Mouse (Mus musculus): ENCODE data around the gene Epha3.

Epha3 gene

GRCm38 (mm10) chr16:63792084-63792483, 71.9 kb downstream of the Epha3 start:
- in situ Hi-C loops (cut with MboI; ENCODE audit: low sequenced_read_pairs) = no loop called here

GRCm38 (mm10) chr16:63783544-63783943, 80.4 kb downstream of the Epha3 start:
- in situ Hi-C loops (cut with MboI; ENCODE audit: low sequenced_read_pairs) = no loop called here

GRCm38 (mm10) chr16:63782101-63782500, 81.9 kb downstream of the Epha3 start:
- in situ Hi-C loops (cut with MboI; ENCODE audit: low sequenced_read_pairs) = no loop called here

DNA sequence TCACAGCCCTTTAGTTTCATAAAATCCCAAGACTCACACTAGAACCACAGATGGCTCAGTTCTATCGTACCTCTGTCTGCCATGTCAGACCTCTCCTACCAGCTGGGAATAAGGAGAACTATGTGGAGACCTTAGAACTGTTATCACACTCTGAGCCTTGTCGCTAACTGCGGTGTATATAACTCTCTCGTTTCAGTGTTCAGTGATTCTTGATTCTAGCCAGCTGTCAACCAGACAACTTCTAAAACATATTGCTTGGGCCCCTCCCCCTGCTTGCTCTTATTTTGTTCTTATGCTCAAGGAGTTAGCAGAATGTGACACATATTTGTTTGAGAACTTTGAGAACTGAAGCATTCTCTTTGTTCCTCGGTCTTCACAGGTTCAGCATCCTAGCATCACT, 83.8 kb downstream of the Epha3 start:
- in situ Hi-C loops (cut with MboI; ENCODE audit: low sequenced_read_pairs) = no loop called here

DNA sequence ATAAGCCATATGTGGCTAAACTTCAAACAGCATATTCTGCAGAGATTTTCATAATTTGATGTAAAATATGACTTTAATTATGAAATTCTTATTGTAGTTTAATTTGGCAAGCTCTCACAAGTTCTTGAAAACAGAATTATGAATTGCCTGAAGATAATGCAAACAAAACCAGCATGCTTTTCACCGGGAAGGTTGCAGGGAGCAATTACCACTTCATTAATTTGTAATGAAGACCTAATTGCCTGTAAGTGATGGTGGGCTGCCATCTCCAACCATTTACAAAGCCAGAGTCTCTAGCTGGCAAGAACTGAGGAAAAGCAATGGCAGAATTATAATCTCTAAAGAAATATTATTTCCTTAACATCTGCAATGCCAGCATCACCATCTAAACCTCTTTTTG, 86.2 kb downstream of the Epha3 start:
- in situ Hi-C loops (cut with MboI; ENCODE audit: low sequenced_read_pairs) = no loop called here

GRCm38 (mm10) chr16:63772566-63772965, 91.4 kb downstream of the Epha3 start:
- in situ Hi-C loops (cut with MboI; ENCODE audit: low sequenced_read_pairs) = no loop called here

- in situ Hi-C loops (cut with MboI; ENCODE audit: low sequenced_read_pairs) = no loop called here
Observed at GRCm38 (mm10) chr16:63767589-63767988, 96.4 kb downstream of the Epha3 start.

DNA sequence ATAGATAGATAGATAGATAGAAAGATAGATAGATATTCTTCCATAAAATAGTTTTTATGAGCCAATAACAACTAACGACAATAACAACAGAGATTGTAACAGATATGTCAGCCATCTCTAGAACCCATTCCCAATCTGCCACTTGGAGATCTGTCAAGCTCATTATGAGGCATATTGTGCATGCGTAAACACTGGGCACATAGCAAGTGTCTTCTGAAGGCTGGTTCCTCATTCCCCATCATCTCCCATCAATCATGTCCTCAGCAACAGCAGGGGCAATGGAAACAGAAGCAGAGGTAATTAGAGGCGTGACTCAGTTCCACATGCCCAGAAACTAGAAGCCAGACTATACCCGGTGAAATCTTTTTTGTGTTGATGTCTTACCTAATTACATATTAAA, 102.8 kb downstream of the Epha3 start:
- in situ Hi-C loops (cut with MboI; ENCODE audit: low sequenced_read_pairs) = no loop called here

DNA sequence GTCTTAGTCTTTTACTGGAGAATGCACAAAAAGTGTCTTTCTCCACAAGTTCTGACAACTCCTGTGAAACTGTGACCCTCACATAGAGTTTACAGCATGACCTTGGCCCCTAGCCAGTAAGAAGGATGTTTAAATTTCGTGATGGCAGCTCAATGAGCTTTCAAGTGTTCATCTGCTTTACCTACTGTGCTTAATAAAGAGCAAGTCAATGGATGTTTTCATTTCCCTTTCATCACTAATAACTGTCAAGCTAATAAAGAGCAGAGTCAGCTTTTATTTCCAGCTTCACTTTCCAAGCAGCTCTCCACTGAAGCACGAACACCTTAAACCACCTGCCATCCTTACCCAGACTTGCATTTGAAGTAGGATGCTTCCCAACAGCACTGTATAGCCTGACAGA, 103.9 kb downstream of the Epha3 start:
- in situ Hi-C loops (cut with MboI; ENCODE audit: low sequenced_read_pairs) = no loop called here

- in situ Hi-C loops (cut with MboI; ENCODE audit: low sequenced_read_pairs) = no loop called here
Observed at GRCm38 (mm10) chr16:63753052-63753451, 110.9 kb downstream of the Epha3 start.

GRCm38 (mm10) chr16:63747817-63748216, 116.2 kb downstream of the Epha3 start:
- in situ Hi-C loops (cut with MboI; ENCODE audit: low sequenced_read_pairs) = no loop called here

GRCm38 (mm10) chr16:63745465-63745864, 118.5 kb downstream of the Epha3 start:
- in situ Hi-C loops (cut with MboI; ENCODE audit: low sequenced_read_pairs) = no loop called here

- in situ Hi-C loops (cut with MboI; ENCODE audit: low sequenced_read_pairs) = no loop called here
Observed at GRCm38 (mm10) chr16:63743208-63743854, 120.6 kb downstream of the Epha3 start.

GRCm38 (mm10) chr16:63719235-63719634, 144.7 kb downstream of the Epha3 start:
- in situ Hi-C loops (cut with MboI; ENCODE audit: low sequenced_read_pairs) = no loop called here

- in situ Hi-C loops (cut with MboI; ENCODE audit: low sequenced_read_pairs) = no loop called here
Observed at GRCm38 (mm10) chr16:63717317-63717716, 146.7 kb downstream of the Epha3 start.

DNA sequence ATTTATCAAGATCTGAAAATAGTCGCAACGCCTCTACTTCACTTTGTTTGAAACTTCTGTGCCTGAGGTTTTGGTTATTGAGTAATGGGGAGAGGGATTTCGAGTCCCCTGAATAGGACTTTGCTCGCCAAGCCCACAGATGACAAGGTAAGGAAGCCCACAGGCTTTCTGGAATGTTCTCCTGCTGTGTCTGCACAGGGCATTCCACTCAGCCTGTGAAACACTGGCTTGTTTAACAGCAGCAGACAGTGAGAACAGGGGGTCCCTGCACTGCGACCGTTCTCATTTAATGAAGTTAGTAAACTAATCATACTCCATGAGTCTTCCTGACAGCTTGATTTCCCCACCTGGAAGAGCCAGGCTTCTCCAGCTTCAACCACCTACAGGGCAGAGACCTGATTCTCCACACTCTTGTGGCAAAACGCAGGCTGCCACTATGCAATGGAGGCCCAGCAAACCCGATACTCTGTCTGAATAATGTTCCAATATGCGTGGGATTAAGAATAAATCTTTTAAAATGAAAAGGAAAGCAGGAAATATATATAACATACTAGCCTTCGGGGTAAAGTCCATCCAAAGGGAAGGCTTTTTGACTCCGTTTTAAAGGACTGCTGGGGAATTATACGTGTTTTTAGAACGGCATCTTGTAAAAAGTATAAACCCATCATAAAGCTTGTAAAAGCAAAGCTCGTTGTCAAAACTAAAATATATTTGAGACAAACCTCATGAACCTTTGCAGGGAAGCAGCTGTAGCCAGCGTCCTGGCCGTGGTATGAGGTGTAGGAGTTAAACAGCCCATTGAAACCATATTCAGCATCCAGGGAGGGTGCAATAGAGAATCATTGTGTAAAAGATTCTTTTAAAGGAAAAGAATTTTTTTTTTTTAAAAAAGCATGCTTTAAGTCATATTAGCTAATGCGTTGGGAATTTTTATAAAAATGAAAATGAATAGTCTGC, 156.8 kb downstream of the Epha3 start:
- in situ Hi-C loops (cut with MboI; ENCODE audit: low sequenced_read_pairs) = no loop called here

DNA sequence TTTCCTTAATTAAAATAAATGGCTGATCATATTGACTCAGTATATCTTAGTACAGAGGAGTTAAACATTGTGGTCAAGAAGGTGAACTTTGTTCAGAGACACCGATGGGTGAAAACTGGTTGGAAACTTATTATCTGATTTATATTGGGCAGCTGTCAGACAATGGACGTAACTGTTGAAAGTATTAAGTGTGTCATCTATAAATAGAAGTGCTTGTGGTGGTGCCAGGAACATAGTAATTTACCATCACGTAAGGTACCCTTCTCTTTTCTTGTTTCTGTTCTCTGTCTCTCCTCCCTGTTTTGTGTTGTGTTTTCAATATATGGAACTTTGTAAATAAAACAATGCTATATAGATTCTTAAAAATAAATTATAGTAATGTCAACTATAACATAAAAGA, 174.6 kb downstream of the Epha3 start:
- in situ Hi-C loops (cut with MboI; ENCODE audit: low sequenced_read_pairs) = no loop called here

GRCm38 (mm10) chr16:63684211-63684610, 179.8 kb downstream of the Epha3 start:
- in situ Hi-C loops (cut with MboI; ENCODE audit: low sequenced_read_pairs) = no loop called here

DNA sequence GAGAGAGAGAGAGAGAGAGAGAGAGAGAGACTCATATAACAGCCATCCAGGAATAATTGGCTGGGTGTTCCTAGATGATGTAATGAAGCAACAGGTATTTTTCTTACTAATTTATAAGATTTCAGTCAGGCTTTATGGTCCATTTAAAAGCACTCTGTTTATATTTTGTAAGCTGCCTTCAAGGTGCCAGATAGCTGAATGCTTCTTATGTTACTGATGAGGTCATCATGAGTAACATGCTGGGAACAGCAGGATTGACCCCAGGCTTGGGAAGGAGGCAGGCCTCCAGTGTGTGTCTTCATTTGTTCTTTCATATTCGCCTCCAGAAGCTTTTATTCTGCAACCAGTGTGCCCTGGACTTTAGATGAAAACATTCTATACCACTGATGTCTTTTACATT, 189.5 kb downstream of the Epha3 start:
- in situ Hi-C loops (cut with MboI; ENCODE audit: low sequenced_read_pairs) = no loop called here

- in situ Hi-C loops (cut with MboI; ENCODE audit: low sequenced_read_pairs) = no loop called here
Observed at GRCm38 (mm10) chr16:63673236-63673840, 190.6 kb downstream of the Epha3 start.

DNA sequence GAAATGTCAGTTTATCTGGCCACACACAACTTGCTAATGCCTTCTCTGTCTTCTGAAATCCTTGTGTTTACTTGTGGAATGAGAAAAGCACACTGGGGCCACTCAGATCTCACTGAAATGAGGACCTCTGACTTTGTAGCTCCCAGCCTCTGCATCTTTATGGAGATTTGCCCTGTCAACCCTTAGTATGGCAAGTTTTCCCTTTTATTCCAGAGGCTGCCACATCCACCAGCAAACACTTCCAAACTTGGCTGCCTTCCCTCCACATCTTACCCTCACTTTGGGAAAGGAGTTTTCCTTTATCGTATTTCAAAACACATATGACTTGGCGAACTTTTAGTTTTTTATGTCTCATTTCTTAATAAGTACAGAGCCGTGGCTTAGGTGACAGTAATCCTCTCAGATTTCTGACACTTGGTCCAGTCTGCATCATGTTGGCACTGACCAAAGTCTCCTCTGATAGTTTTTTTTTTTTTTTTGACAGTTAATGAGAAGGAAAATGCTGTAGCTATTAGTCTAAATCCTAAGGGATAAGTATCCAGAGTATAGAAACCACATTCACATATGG, 198.0 kb downstream of the Epha3 start:
- in situ Hi-C loops (cut with MboI; ENCODE audit: low sequenced_read_pairs) = no loop called here
